Mouse (Mus musculus): ENCODE results near the gene Lhx1.

DNA sequence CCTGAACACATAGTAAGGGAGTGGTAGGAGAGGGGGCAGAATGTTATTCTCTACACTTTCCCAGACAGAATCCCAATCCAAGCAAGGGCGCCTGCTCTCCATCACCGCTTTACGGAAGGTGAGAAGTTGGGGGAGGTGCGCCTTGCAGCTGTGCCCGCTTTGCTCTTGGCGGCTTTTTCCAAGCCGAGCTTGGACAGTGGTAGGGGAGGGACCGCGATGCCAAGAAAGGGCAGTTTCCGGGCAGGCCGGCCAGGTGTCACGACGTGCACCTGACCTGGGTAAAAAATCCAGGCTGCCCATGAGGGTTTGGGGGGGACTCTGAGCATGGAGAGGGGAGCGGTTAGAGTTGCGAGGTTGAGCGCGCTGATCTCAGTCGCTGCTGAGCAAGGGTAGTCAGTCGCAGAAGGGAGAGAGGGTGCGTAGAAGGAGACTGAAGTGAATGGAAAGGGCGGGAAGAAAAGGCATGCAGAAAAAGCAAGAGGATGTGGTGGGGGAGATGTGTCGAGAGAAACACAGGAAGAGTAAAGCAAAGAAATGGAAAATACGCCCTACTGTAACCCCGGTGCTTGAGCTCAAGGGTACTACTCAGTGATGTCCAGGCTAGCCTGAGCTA lies 3.9 kb upstream of the Lhx1 start:
- no peak for TF ChIP-seq CTCF (IDR thresholded peaks at IDR 0.05; ENCODE audit: low read depth, low read length)
- no peak for TF ChIP-seq TAL1 (conservative IDR thresholded peaks at IDR 0.05; ENCODE audit: low read depth, low read length)
- no peak for TF ChIP-seq POLR2AphosphoS5 (IDR thresholded peaks at IDR 0.05; ENCODE audit: insufficient replicate concordance, low read depth, low read length)
- no peak for TF ChIP-seq GATA1 (IDR thresholded peaks at IDR 0.05; ENCODE audit: borderline replicate concordance, low read length)

All from G1E (cell line).